Mouse (Mus musculus): ENCODE measurements around the gene Serpinf1. TPM values are rescaled to one million over a fixed set of nuclear protein-coding genes. Genes with fewer than 3 reads are reported as not detected.
"Not testable (repeated sequence)": the region's sequence is repeated elsewhere in the genome, so short reads cannot be mapped to it uniquely, and the experiment has no call there.

Serpinf1 gene
- polyA plus RNA-seq, 1 experiment: 16.7 TPM

DNA sequence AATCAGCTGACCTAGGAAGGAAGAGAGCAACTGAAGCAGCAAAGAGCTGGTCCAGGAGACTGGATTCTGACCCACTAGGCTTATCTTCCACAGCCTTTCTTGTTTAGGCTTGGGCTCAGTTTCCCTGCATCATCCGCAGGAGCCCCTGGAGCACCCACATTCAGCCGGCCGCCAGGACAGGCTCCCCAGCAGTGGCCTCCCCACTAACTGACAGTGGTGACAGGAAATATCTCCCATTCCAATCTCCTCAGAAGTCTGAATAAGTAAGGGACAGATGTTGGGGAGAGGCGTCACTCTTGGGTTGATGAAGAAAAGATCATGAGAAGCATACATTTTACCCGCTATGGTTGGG lies 37.2 kb upstream of the Serpinf1 start:
- peak overlapping the region; percentile 1 for H3K4me3 ChIP-seq (replicated peaks; ENCODE audit: control insufficient read depth, low read depth, low read length)
- H3K27ac ChIP-seq (ENCODE audit: control insufficient read depth, insufficient read depth, low read depth, low read length, poor library complexity): peak overlapping the region; percentile 92
- WGBS: 11% methylated on average over 5 of the region's 5 CpGs
- H3K4me1 ChIP-seq (ENCODE audit: control insufficient read depth, insufficient read depth, low read length): peaks cover 10% of the 10 kb centered on the region
- TF ChIP-seq POLR2A (IDR thresholded peaks at IDR 0.05; ENCODE audit: borderline replicate concordance, control insufficient read depth, low read depth, low read length): no peak
- TF ChIP-seq CTCF (IDR thresholded peaks at IDR 0.05; ENCODE audit: control insufficient read depth, insufficient read depth, low read length): no peak

DNA sequence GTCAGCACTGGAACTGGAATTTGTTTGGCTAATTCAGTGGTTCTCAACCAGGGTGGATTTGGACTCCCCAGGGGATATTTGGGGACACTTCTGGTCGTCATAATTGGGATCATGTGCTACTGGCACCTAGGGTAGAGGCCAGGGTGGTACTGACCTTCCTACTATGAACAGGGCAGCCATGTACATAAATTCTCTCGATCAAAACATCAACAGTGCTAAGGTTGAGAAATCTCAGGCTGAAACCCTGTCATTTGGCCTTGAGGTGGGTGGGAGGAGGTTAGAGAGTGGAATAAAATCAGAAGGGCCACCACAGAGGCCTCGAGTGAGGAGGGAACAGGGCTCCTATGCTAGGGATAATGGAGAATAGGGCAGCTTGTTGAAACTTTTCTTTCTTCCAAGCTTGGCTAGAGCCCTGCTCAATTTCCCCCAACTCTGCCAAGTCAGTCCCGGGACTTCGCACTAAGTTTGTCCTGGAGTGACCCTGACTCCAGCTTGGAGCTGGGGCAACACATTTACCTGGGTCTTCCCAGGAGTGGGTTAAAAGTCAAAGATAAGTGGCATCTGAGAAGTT lies 36.7 kb upstream of the Serpinf1 start:
- TF ChIP-seq CTCF (IDR thresholded peaks at IDR 0.05; ENCODE audit: control insufficient read depth, insufficient read depth, low read length) (no peak), POLR2A (IDR thresholded peaks at IDR 0.05; ENCODE audit: borderline replicate concordance, control insufficient read depth, low read depth, low read length) (no peak)
- Histone ChIP-seq H3K4me1 (ENCODE audit: control insufficient read depth, insufficient read depth, low read length) (peaks cover 10% of the 10 kb centered on the region), H3K27ac (ENCODE audit: control insufficient read depth, insufficient read depth, low read depth, low read length, poor library complexity) (peak overlapping the region; percentile 92), H3K4me3 (replicated peaks; ENCODE audit: control insufficient read depth, low read depth, low read length) (no peak overlapping the region)
- 38% methylated on average over 5 of the region's 5 CpGs for WGBS

DNA sequence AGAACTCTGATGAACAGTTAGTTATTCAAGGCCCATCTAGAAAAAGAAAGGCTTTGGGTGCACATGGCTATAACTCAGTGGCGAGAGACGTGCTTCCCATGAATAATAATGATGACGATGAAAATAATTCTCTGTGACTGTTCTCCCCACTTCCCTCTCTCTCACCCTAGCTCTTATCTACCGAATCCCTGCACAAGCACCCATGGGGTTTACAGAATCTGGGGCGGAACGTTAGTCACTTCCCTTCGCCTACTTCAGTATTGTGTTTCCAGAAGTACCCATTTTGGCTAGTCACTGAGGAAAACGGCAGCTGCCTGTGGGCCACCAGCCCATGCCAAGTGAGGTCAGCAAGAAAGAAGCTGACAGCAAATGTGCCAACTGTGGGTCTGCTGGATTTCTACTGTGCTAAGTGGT lies 36.1 kb upstream of the Serpinf1 start:
- TF ChIP-seq CTCF (IDR thresholded peaks at IDR 0.05; ENCODE audit: control insufficient read depth, insufficient read depth, low read length) (no peak), POLR2A (IDR thresholded peaks at IDR 0.05; ENCODE audit: borderline replicate concordance, control insufficient read depth, low read depth, low read length) (no peak)
- H3K27ac ChIP-seq (ENCODE audit: control insufficient read depth, insufficient read depth, low read depth, low read length, poor library complexity): peak overlapping the region; percentile 92; the same call in 1 of the 2 replicates
- 6% methylated on average over 8 of the region's 8 CpGs for WGBS
- H3K4me3 ChIP-seq (replicated peaks; ENCODE audit: control insufficient read depth, low read depth, low read length): no peak overlapping the region
- peaks cover 12% of the 10 kb centered on the region for H3K4me1 ChIP-seq (ENCODE audit: control insufficient read depth, insufficient read depth, low read length)

DNA sequence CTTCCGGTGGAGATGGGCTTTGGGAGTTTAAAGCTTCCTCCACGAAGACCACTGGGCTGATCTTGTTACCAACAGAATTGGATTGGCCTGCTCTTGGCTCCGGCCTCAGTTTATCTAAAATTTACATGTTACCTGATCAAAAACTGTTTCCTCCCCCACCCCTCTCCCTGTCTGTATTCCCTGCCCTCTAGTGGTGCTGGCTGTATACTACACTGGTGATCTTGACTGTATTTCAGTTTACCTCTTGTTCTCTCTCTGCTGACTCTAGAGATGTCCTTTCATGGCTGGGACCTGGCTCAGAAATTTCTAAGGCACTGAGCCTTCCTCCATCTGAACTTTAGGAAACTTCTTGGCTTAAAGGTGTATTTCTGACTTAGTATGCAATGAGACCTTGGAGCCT lies 35.7 kb upstream of the Serpinf1 start:
- TF ChIP-seq POLR2A (IDR thresholded peaks at IDR 0.05; ENCODE audit: borderline replicate concordance, control insufficient read depth, low read depth, low read length): no peak
- TF ChIP-seq CTCF (IDR thresholded peaks at IDR 0.05; ENCODE audit: control insufficient read depth, insufficient read depth, low read length): peak; percentile 30; the same call in 1 of the 2 replicates
- 23% methylated on average over 3 of the region's 3 CpGs for WGBS
- peak overlapping the region; percentile 92; the same call in 1 of the 2 replicates for H3K27ac ChIP-seq (ENCODE audit: control insufficient read depth, insufficient read depth, low read depth, low read length, poor library complexity)
- H3K4me1 ChIP-seq (ENCODE audit: control insufficient read depth, insufficient read depth, low read length): peaks cover 14% of the 10 kb centered on the region
- no peak overlapping the region for H3K4me3 ChIP-seq (replicated peaks; ENCODE audit: control insufficient read depth, low read depth, low read length)

DNA sequence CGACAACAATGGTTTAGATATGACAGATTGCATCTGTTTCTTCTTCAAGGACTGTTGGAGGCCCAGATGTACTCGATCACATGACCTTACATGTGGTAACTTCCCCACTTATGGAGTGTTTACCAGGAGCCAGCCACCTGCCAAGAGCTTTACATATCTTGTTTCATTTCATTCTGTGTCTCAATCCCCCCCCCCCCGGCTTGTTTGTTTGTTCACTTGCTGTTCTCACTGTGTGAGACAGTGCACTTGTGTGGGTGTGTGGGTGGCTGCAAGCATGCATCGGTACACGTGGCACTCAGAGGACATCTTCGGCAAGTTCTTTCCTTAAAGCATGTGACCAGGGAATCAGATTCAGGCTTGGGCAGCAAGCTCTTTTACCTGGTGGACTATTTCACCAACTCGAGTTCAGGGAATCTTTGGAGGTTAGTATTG lies 34.0 kb upstream of the Serpinf1 start:
- 50% methylated on average over 7 of the region's 7 CpGs for WGBS
- Histone ChIP-seq H3K27ac (ENCODE audit: control insufficient read depth, insufficient read depth, low read depth, low read length, poor library complexity) (peak overlapping the region; percentile 2; the same call in 1 of the 2 replicates), H3K4me3 (replicated peaks; ENCODE audit: control insufficient read depth, low read depth, low read length) (no peak overlapping the region), H3K4me1 (ENCODE audit: control insufficient read depth, insufficient read depth, low read length) (peaks cover 14% of the 10 kb centered on the region)
- TF ChIP-seq POLR2A (IDR thresholded peaks at IDR 0.05; ENCODE audit: borderline replicate concordance, control insufficient read depth, low read depth, low read length): no peak
- TF ChIP-seq CTCF (IDR thresholded peaks at IDR 0.05; ENCODE audit: control insufficient read depth, insufficient read depth, low read length): no peak

DNA sequence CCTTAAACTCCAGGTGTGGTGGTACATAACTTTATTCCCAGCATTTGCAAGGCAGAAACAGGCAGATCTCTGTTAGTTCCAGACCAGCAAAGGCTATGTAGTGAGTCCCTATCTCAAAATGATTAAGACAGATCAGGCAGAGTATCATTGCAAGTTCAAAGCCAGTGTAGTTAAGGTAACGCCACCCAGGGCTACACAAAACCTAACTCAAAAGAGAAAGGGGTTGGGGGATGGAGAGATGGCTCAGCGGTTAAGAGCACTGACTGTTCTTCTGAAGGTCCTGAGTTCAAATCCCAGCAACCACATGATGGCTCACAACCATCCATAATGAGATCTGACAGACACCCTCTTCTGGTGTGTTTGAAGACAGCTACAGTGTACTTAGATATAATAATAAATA lies 33.5 kb upstream of the Serpinf1 start:
- H3K4me3 ChIP-seq (replicated peaks; ENCODE audit: control insufficient read depth, low read depth, low read length): not testable (repeated sequence)
- peak overlapping the region; percentile 35; the same call in 1 of the 2 replicates for H3K27ac ChIP-seq (ENCODE audit: control insufficient read depth, insufficient read depth, low read depth, low read length, poor library complexity)
- 85% methylated on average over 2 of the region's 2 CpGs for WGBS
- peaks cover 14% of the 10 kb centered on the region for H3K4me1 ChIP-seq (ENCODE audit: control insufficient read depth, insufficient read depth, low read length)

DNA sequence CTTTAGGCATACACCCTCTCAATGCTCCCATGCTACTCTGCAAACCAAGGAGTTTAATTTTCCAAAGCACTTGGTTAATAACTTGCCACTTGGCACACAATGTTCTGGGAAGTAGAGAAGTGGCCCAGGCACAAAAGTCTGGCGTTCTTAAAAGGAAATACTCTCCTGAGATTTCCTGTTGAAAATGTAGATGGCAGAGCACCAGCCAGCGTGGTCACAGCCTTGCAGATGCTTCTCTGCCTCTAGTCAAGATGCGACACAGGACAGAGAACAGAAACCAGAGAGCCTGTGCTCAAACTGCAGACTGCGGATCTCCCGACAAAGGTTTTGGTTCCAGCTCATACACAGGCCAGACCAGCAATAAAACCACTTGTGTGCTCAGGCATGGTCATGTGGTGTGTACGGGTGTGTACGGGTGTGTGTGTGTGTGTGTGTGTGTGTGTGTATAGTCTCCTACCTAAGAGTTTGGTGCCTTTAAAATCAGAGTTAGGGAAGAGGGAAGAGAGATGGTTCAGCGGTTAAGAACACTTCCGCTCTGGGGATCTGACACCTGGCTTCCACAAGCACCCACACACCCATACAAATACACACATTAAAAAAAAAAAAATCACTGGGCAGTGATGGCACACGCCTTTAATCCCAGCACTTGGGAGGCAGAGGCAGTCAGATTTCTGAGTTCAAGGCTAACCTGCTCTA lies 32.7 kb upstream of the Serpinf1 start:
- Histone ChIP-seq H3K27ac (ENCODE audit: control insufficient read depth, insufficient read depth, low read depth, low read length, poor library complexity) (peak overlapping the region; percentile 66), H3K4me3 (replicated peaks; ENCODE audit: control insufficient read depth, low read depth, low read length) (no peak overlapping the region), H3K4me1 (ENCODE audit: control insufficient read depth, insufficient read depth, low read length) (peaks cover 16% of the 10 kb centered on the region)
- WGBS: 34% methylated on average over 10 of the region's 10 CpGs
- TF ChIP-seq CTCF (IDR thresholded peaks at IDR 0.05; ENCODE audit: control insufficient read depth, insufficient read depth, low read length): no peak
- TF ChIP-seq POLR2A (IDR thresholded peaks at IDR 0.05; ENCODE audit: borderline replicate concordance, control insufficient read depth, low read depth, low read length): no peak

DNA sequence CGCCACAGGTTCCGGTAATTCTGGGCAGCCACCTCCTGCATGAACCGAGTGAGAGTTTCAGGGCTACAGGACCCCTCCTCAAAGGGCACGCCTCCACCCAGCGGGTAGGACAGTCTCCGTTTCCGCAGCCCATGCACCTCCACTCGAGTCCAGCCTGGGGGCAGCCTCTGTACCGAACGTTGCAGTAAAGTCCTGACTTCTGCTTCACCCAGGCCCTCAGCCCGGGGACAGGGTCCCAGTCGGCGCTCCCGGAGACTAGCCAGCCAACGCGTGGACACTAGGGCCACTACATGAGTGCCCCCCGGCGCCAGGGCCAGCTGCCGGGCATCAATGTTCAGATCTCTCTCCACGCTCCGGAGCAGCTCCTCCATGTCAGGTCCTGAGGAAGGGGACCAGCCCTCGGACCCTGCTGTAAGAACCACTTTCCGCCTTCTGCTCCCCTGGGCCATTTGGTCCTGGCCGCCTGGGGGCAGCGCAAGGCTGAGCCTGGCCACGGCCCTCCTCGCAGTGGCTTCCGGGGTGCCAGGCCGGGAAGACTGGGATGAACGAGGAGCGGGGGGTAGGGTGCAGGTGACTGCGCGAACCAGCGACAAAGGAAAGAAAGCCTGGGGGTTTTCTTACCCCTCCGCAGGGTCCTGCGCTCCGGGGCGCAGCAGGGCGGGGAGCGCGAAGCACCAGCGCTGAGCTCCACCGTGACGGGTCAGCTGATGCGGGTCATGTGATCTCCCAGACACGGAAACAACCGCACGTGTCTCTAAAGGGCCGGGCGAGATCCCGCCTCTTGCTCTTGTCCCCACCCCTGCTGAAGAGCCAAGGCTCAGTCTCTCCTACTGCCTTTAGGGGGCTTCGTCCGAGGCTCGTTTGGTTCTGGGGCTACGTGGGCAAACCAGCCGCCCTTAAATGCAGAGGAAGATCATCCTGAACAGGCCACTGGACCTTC lies 31.8 kb upstream of the Serpinf1 start, which contains the start of gene Wdr81:
Wdr81 (minus strand) TSS at position 727 of the 940 bp plus-strand sequence.
- Histone ChIP-seq H3K27ac (ENCODE audit: control insufficient read depth, insufficient read depth, low read depth, low read length, poor library complexity) (peak within 1 kb of the TSS; percentile 66), H3K4me3 (replicated peaks; ENCODE audit: control insufficient read depth, low read depth, low read length) (peak within 1 kb of the TSS; percentile 79), H3K4me1 (ENCODE audit: control insufficient read depth, insufficient read depth, low read length) (peaks cover 15% of the 10 kb centered on the region)
- TF ChIP-seq CTCF (IDR thresholded peaks at IDR 0.05; ENCODE audit: control insufficient read depth, insufficient read depth, low read length) (peak; percentile 55), POLR2A (IDR thresholded peaks at IDR 0.05; ENCODE audit: borderline replicate concordance, control insufficient read depth, low read depth, low read length) (peak; percentile 85; the same call in 1 of the 2 replicates)
- WGBS: 3% methylated on average over 56 of the region's 56 CpGs

Measured in bone marrow, adult 2 months (tissue).